Mouse (Mus musculus) adrenal gland, postnatal 10 days (tissue): ENCODE data around the gene Lrrd1. TPM values are rescaled to one million over a fixed set of nuclear protein-coding genes. Genes with fewer than 3 reads are reported as not detected.
A peak's percentile ranks its signal among the peaks of the same experiment; 100 is the strongest.
"Not testable (repeated sequence)": the region's sequence is repeated elsewhere in the genome, so short reads cannot be mapped to it uniquely, and the experiment has no call there.

Experiments
- DNase-seq: peaks from one replicate; pipeline ENCODE4 v3.0.0; 2021; ENCODE audit warnings: mixed read lengths
- long read RNA-seq, 2 experiments: library from polyadenylated mRNA; stranded (forward); transcript quantifications; one replicate each; pipeline ENCODE4 v2.0.0; 2021
- total RNA-seq, 2 experiments: library from RNA; stranded (reverse); gene quantifications; 2 replicates each; pipeline ENCODE4 v1.2.3; 2021

The Lrrd1 gene
- total RNA-seq, result not detected
- long read RNA-seq, experiment 1, result 0 reads
- long read RNA-seq, experiment 2, result 0 reads

GRCm38 (mm10) chr5:3845026-3845425 lies at the start of gene Lrrd1:
Gene Lrrd1 (plus strand): TSS chr5:3845173.
- peak; percentile 27 for DNase-seq

GRCm38 (mm10) chr5:3797101-3797500 lies 47.9 kb upstream of the Lrrd1 start:
- not testable (repeated sequence) for DNase-seq

GRCm38 (mm10) chr5:3798656-3799055 lies 46.3 kb upstream of the Lrrd1 start:
- DNase-seq, result not testable (repeated sequence)

GRCm38 (mm10) chr5:3800041-3800440 lies 44.9 kb upstream of the Lrrd1 start:
- no peak for DNase-seq

- DNase-seq, result no peak
Measured at GRCm38 (mm10) chr5:3800881-3801280, 44.1 kb upstream of the Lrrd1 start.

- no peak for DNase-seq
Measured at GRCm38 (mm10) chr5:3801672-3802432, 43.1 kb upstream of the Lrrd1 start.

- peak; percentile 95 for DNase-seq
Measured at GRCm38 (mm10) chr5:3802433-3803291, 42.3 kb upstream of the Lrrd1 start, which contains the start of the genes Ankib1 and Krit1. Gene Ankib1 (minus strand): TSS chr5:3802925. Gene Krit1 (plus strand): TSS chr5:3803184.

GRCm38 (mm10) chr5:3803292-3804165 lies 41.4 kb upstream of the Lrrd1 start:
- DNase-seq, result no peak

GRCm38 (mm10) chr5:3808472-3808871 lies 36.5 kb upstream of the Lrrd1 start:
- no peak for DNase-seq

GRCm38 (mm10) chr5:3834107-3834506 lies 10.9 kb upstream of the Lrrd1 start:
- DNase-seq, result no peak

GRCm38 (mm10) chr5:3870161-3870560 lies 25.2 kb downstream of the Lrrd1 start:
- peak; percentile 15 for DNase-seq

- no peak for DNase-seq
Measured at GRCm38 (mm10) chr5:3872348-3872747, 27.4 kb downstream of the Lrrd1 start.

GRCm38 (mm10) chr5:3873485-3873884 lies 28.5 kb downstream of the Lrrd1 start:
- DNase-seq, result no peak

GRCm38 (mm10) chr5:3886862-3887261 lies 41.9 kb downstream of the Lrrd1 start:
- not testable (repeated sequence) for DNase-seq

- DNase-seq, result no peak
Measured at GRCm38 (mm10) chr5:3889201-3889600, 44.2 kb downstream of the Lrrd1 start.

GRCm38 (mm10) chr5:3893459-3894293 lies 48.7 kb downstream of the Lrrd1 start, which contains the start of gene Mterf1a:
Gene Mterf1a (minus strand): TSS chr5:3893933.
- peak; percentile 43 for DNase-seq

- not testable (repeated sequence) for DNase-seq
Measured at GRCm38 (mm10) chr5:3894294-3894619, 49.3 kb downstream of the Lrrd1 start.

- DNase-seq, result no peak
Measured at GRCm38 (mm10) chr5:3905471-3905870, 60.5 kb downstream of the Lrrd1 start.
